Mouse (Mus musculus): ENCODE measurements around the gene Prkch.

Gene Prkch

DNA sequence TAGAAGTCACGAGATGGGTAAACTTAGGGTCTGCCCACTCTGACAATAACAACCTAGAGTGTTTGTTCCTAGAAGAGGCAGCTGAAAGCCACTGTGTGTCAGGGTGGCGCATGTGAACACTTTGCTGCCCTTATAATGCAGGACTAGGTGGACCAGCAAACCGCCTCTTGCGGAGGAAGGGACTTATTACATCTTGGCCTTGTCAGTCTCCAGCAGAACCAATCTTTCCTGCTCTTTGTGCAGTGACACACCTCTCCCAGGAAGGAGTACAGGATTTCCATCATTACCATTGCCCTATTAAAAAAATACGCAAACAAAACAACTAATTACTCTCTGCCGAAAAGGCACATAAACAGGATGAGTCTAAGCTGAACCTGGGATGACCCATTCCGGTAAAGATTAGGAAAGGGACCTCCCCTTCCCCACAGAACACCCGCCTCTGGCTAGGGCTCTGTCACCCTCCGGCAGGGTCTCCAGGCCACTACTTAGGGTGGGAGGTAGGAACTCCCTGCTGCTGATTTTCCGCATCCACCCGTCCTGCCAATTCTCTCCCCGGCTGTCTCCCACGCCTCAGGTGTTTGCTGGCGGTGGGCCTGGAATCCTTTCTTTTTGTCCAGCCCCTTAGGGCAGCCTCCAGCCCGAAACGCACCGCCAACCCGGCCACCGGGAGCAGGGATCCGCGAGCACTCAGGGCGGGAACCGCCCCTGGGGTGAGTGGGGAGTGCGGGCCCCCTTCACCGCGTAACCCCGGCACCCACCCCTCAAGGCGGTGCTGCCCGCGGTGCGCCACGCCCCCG is 585 bp upstream of the Prkch start:
- peak; percentile 41 to 61 for DNase-seq

GRCm38 (mm10) chr12:73585241-73585801 is 725 bp downstream of the Prkch start:
- no peak for DNase-seq

- DNase-seq = no peak
Observed at GRCm38 (mm10) chr12:73585850-73586249, 1.3 kb downstream of the Prkch start.

- DNase-seq = no peak
Observed at GRCm38 (mm10) chr12:73587262-73587661, 2.7 kb downstream of the Prkch start.

- DNase-seq = peak in 1 of 2 experiments; percentile 18
Observed at GRCm38 (mm10) chr12:73590627-73591276, 6.2 kb downstream of the Prkch start.

DNA sequence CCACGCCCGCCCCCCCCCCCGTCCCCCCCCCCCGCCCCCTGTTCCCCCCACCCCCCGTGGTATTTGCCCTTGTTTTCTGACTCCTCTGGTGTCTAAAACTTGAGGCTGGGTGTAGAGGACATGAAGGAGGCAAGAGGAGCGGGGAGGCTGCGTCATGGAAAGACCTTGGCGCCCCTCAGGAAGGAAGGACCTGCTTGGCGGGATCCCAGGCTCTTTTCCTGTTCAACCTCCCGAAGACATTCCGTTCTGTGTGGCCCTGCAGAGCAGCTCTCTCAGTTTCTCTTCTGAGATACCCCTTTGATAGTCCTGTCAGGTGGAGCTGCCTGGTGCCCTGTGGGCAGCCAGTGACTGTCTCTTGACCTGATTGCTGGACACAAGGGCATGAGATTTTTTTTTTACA is 7.0 kb downstream of the Prkch start:
- peak; percentile 69 to 75 for DNase-seq

- no peak for DNase-seq
Observed at GRCm38 (mm10) chr12:73593021-73593798, 8.6 kb downstream of the Prkch start.

DNA sequence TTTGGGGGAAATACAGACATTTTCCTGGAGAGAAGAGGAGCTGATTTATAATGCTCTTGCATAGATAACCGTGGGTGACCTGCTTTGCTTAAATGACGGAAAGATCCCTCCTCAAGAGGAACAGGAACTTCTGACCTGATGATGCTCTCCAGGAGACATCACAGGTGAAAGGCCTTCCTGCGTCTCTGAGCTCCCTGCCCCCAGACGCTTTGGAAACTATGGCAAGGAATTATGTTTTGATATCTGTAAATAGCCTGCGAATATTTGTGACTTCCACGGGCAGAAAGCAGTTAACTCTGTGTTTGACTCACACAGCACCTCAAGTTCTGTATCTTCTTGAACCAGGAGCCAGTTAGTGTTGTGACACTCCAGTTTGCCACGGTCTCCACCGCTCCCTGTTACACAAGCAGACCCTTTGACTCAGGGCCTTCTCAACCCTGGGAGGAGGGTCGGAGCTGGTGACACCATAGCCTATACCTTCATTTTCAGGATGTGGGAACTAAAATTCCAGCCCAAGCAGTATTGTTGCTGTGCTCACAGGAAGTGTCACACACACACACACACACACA is 9.7 kb downstream of the Prkch start:
- DNase-seq = no peak

- no peak for DNase-seq
Observed at GRCm38 (mm10) chr12:73595226-73595625, 10.6 kb downstream of the Prkch start.

DNA sequence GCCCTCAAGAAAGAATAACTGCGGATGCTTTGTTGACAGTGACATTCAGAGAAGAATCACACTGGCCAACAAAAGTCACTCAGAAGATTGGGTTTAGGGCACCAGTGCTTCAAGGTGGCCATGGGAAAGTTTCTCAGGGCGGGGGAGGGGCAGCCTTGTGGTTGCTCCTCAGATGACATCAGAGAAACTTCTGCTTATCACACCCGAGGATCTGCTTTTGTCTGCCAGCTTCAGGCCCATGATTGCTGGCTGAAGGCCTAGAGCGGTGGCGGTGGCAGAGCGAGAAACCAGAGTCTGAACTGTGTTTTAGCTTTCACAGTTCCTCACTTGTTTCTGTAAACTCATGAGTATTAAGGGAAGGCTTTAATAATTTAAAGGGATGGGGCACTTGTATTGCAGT is 13.6 kb downstream of the Prkch start:
- peak; percentile 28 to 49 for DNase-seq

- DNase-seq = no peak
Observed at GRCm38 (mm10) chr12:73600457-73600856, 15.9 kb downstream of the Prkch start.

GRCm38 (mm10) chr12:73602974-73603373 is 18.4 kb downstream of the Prkch start:
- peak in 1 of 2 experiments; percentile 13 for DNase-seq

DNA sequence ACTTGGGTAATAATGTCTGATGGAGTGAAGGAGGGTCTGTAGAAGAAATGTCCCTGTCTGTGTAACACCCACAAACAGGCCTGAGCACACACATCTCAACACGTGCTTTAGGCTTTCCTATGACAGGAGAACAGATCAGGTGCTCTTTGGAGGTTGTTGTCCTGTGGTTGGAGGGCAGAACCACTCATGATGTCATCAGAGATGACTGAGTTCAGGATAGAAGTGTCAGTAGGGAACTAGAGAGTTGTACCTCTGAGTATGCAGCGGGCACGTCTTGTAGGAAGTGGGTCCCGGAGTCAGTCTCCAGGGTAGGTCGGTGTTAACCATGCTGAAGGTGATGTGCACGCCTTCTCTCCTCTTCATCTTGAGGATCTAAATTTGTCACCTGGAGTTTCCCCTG is 19.1 kb downstream of the Prkch start:
- no peak for DNase-seq

GRCm38 (mm10) chr12:73604762-73605161 is 20.2 kb downstream of the Prkch start:
- no peak for DNase-seq

DNA sequence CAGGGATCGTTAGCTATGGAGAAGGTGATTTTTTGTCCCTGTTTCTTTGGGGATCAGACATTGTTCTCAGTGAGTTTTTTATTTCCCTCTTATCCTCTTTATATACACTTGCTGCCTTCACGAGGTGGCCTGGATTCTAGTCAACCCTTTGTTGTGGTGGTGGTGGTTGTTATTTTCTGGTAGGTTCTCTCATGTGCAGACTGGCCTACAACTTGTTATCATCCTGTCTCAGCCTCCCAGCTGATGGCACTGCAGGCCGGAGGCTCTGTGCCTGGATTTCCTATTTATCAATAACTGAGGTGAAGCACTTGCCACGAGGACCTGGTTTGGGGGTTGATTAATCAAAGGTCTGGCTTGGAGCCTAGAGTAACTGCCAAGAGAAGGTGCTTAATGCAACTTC is 20.6 kb downstream of the Prkch start:
- no peak for DNase-seq

GRCm38 (mm10) chr12:73607381-73608064 is 22.9 kb downstream of the Prkch start:
- no peak for DNase-seq

DNA sequence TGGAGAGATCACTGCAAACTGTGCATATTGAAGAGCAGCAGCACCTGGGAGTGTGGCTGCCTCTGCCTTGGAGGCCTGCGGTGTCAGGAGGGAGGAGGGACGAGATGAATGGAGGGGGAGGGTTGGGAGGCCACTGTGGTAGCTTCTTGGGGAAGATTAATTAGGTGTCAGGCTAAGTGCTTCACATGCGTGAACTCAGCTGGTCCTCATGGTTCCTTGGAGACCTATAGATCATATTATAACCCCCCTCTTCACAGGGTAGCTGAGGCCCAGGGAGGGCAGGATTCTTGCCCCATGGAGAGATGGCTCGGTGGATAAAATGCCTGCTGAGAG is 23.4 kb downstream of the Prkch start:
- DNase-seq = no peak

GRCm38 (mm10) chr12:73609262-73609661 is 24.7 kb downstream of the Prkch start:
- no peak for DNase-seq

GRCm38 (mm10) chr12:73609676-73610545 is 25.3 kb downstream of the Prkch start:
- DNase-seq = no peak

DNA sequence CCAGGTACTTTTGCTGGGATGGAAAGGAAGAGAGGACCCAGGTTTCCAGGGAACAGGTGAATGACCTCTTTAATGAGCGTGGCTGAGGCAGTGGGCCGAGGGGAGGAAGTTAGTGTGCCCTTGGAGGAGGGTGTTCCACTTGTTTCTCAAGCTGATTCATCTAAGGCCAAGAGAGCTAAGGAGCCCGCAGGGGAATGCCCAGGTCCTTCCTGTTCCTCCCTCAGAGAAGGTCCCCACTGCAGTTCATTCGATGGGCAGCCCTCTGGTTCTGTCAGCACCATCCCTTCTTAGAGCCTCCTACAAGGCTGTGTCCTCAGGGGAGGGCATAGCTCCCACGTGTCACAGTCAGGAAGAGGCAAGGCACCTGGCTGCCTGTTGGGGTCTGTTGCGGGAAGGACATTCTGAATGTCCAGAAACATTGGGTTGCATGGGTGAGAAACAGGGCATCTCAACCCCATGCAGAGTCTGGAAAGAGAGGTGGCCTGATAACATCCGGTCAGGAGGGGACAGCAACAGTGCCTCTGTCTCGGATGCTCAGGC is 26.3 kb downstream of the Prkch start:
- no peak for DNase-seq

- DNase-seq = no peak
Observed at GRCm38 (mm10) chr12:73611741-73612140, 27.1 kb downstream of the Prkch start.
